Mouse (Mus musculus) midbrain, embryonic 10.5 days (tissue): ENCODE data around the gene Ets1. TPM values are rescaled to one million over a fixed set of nuclear protein-coding genes. Genes with fewer than 3 reads are reported as not detected.

Experiments
- DNase-seq: peaks from one replicate; pipeline ENCODE4 v3.0.0-alpha.2; 2017; ENCODE audit warnings: low spot score
- H3K27ac ChIP-seq: fragments of 300-500 bp; sonication (generic); replicated peaks from 2 replicates; pipeline ENCODE4 v1.5.1; 2016; ENCODE audit warnings: mild to moderate bottlenecking
- H3K27me3 ChIP-seq: fragments of 300-500 bp; sonication (generic); 2 replicates; pipeline ENCODE4 v1.6.1; 2016; ENCODE audit warnings: low read depth, mild to moderate bottlenecking; ENCODE audit not compliant: poor library complexity, severe bottlenecking
- H3K36me3 ChIP-seq: fragments of 300-500 bp; sonication (generic); 2 replicates; pipeline ENCODE4 v1.6.1; 2016; ENCODE audit warnings: mild to moderate bottlenecking, moderate library complexity
- H3K4me1 ChIP-seq: fragments of 300-500 bp; sonication (generic); 2 replicates; pipeline ENCODE4 v1.6.1; 2016
- H3K4me3 ChIP-seq: fragments of 300-500 bp; sonication (generic); 2 replicates; pipeline ENCODE4 v1.5.1; 2016; ENCODE audit warnings: mild to moderate bottlenecking, moderate library complexity
- H3K9me3 ChIP-seq: fragments of 300-500 bp; sonication (generic); replicated peaks from 2 replicates; pipeline ENCODE4 v1.6.1; 2016; ENCODE audit warnings: mild to moderate bottlenecking
- WGBS: fragments of 180-500 bp; shearing (Covaris S2); methylation state at CpG from one replicate; pipeline ENCODE4 v1.1.7; 2016; 5-methylcytosine and 5-hydroxymethylcytosine counted together
- polyA plus RNA-seq: library from polyadenylated mRNA; unstranded; fragments of >200 nt; fragmentation: Nextera tagmentation; extraction: Ambion mirVana; gene quantifications from 2 replicates; pipeline ENCODE4 v1.2.1, GENCODE M21; 2016

Ets1 gene
- polyA plus RNA-seq, 1 experiment from 2014 or later: 25.7 TPM

DNA sequence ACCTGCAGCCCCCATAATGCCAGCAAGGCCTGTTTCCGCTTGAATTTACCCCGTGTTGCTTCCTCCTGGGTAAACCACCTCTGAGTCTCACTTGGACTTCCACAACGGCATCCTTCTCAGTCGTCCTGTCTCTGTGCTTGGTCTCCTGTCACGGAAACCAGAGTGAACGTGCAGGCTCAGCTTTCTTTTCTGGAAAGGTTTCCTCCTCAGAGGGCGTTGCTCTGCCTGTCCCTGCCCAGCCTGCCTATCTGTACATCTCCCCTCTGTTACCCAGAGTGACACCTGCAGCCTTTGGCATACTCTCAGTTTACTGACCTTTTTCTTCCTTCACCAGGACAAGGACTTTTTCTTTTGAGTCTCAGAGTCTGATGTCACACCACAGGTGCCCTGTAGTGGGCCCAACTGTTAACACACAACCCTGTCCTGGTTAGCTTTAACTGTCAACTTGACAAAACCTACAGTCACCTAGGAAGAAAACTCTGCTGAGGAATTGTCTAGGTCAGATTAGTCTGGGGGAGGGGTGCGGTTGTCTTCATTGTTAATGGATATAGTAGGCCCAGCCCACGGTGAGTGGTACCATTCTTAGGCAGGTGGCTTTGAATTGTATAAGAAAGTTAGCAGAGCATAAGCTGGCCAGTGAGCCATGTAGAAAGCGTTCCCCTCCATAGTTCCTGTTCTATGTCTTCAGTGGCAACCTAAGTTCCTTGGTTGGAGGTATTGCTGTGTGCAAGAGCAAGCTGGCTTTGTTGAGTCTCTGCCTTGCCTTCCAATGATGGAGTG, 27.0 kb upstream of the Ets1 start:
- no peak for DNase-seq
- Histone ChIP-seq H3K36me3 (no peaks in the 10 kb centered on the region), H3K9me3 (no peaks in the 10 kb centered on the region), H3K4me3 (no peak overlapping the region), H3K27ac (no peak overlapping the region), H3K4me1 (peaks cover 16% of the 10 kb centered on the region), H3K27me3 (peaks cover 77% of the 10 kb centered on the region)
- WGBS: 86% methylated on average over 10 of the region's 10 CpGs

DNA sequence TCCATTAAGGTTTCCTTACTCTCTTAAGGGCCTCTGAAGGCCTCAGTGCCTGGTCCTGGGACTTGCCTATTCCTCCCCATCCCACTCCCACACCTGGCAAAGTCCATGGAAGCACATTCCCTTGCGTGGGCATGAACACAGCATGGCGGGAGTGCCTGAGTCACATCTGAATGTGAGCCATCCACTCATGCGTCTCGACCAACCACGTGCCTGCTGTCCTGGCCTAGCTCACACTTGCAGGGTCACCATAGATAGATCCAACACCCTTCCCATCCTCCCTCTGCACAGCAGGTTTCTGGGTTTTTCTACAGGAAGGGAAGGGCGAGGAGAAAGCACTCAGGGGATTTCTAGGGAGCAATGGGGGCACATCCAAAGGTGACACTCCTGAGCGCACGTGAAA, 25.8 kb upstream of the Ets1 start:
- WGBS: 83% methylated on average over 8 of the region's 8 CpGs
- DNase-seq: no peak
- H3K27me3 ChIP-seq: peaks cover 78% of the 10 kb centered on the region
- peaks cover 16% of the 10 kb centered on the region for H3K4me1 ChIP-seq
- H3K36me3 ChIP-seq: no peaks in the 10 kb centered on the region
- H3K4me3 ChIP-seq: no peak overlapping the region
- H3K27ac ChIP-seq: no peak overlapping the region
- no peaks in the 10 kb centered on the region for H3K9me3 ChIP-seq

DNA sequence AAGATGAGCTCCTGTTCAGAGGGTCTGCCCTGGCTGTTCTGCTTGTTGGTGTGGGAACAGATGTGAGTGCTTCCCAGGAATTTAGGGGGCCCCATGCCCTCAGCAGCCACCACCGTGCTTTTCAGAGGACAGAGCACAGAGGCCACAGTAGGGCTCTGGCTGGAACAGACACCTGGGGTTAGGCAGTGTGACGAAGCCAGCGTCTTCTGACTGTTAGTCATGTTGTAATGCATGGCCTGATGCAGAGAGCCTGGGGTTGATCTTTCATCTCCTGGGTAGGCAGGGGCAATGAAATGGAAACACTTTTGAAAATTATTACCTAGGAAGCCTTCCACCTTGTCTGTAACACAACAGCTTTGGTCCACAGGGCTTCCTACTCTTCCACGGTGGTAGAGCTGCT, 25.4 kb upstream of the Ets1 start:
- 63% methylated on average over 4 of the region's 4 CpGs for WGBS
- Histone ChIP-seq H3K4me3 (no peak overlapping the region), H3K27me3 (peaks cover 76% of the 10 kb centered on the region), H3K36me3 (no peaks in the 10 kb centered on the region), H3K4me1 (peaks cover 16% of the 10 kb centered on the region), H3K27ac (no peak overlapping the region), H3K9me3 (no peaks in the 10 kb centered on the region)
- no peak for DNase-seq

DNA sequence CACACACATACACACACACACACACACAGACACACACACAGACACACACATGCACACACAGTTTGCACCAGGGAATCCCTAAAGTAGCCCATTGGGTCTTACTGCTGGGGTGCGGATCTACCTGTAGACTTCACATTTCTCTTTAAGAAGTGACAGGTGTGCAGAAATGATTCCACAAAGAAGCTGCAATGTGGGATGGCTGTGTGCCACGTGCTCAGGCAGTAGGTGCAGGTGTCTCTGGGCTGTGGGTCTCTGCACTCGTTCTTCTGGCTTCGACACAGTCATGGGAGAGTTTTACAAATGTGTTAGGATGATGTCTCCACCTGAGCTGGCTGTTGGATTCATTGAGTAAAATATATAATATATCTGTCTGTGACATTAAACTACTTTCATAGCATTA, 24.7 kb upstream of the Ets1 start:
- DNase-seq: no peak
- Histone ChIP-seq H3K4me1 (peaks cover 19% of the 10 kb centered on the region), H3K36me3 (no peaks in the 10 kb centered on the region), H3K27ac (no peak overlapping the region), H3K27me3 (peaks cover 70% of the 10 kb centered on the region), H3K9me3 (no peaks in the 10 kb centered on the region), H3K4me3 (no peak overlapping the region)
- 91% methylated on average over 4 of the region's 4 CpGs for WGBS

DNA sequence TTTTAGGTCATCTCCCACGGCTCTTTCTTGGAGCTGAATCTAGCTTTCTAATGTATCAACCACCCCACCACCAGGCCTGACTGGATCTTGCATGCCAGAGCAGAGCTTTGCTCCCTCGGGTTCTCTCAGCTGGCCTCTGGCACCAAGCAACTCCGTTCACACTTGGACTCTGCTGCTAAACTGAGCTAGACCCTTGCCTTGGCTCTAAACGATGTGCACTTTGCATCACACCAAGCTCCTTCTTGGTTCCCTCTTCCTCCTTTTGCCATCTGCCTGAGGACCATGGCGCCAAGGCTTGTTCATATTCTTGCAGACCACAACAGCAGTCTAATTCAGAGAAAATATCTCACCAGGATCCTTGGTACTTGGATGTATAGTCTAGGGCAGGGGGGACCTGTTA, 23.6 kb upstream of the Ets1 start:
- no peak for DNase-seq
- no peaks in the 10 kb centered on the region for H3K9me3 ChIP-seq
- 85% methylated on average over 5 of the region's 5 CpGs for WGBS

DNA sequence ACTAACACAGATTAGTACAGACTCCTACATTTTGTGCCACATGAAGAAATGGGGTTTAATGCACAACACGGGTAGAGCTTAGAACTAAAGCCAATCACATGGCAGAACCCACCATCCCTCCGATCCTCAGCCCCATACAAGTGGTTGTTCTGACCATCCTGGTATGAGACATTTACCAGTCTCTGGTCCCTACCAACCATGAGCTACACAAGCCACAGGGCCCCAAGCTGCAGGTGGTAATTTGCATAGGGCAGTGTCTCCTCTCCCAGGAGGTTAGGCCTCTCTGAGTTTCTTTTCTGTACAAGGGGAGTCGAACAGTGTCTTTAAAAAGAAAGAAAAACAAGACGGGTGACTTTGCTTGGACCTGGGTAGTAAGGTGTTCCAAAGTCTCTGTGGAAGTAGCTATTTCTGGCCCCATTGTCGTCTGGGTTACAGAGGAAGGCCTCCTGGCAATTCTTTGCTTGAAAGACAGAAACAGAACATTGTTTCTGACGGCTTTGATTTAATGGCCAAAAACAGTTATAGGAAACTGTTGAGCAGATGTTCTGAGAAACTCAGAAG, 23.1 kb upstream of the Ets1 start:
- H3K27me3 ChIP-seq: peaks cover 70% of the 10 kb centered on the region
- no peak for DNase-seq
- 77% methylated on average over 6 of the region's 6 CpGs for WGBS
- H3K9me3 ChIP-seq: no peaks in the 10 kb centered on the region
- H3K36me3 ChIP-seq: no peaks in the 10 kb centered on the region
- no peak overlapping the region for H3K4me3 ChIP-seq
- peaks cover 8% of the 10 kb centered on the region for H3K4me1 ChIP-seq
- H3K27ac ChIP-seq: no peak overlapping the region

More for the DNA sequence above, 23.6 kb upstream of the Ets1 start:
- Histone ChIP-seq H3K36me3 (no peaks in the 10 kb centered on the region), H3K4me1 (peaks cover 12% of the 10 kb centered on the region), H3K27ac (no peak overlapping the region), H3K4me3 (no peak overlapping the region), H3K27me3 (peaks cover 70% of the 10 kb centered on the region)

DNA sequence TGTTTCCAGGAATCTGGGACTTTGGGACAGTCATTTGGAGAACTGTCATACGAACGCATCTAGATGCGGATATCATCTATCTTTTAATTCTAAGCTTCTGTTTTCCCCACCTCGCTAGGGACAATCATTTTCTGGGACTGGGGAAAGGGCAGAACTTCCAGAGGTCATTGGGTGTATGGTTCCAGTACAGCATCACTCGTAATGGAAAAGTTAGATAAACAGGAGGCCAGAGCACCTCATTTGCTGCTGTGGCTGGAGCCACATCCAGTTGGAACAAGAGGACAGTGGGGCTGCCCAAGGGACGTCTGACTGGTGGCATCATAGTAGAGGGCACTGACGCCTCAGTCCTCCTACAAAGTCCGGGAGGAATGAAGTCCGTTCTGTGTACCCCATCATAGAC, 21.8 kb upstream of the Ets1 start:
- Histone ChIP-seq H3K4me3 (no peak overlapping the region), H3K9me3 (no peaks in the 10 kb centered on the region), H3K27me3 (peaks cover 69% of the 10 kb centered on the region), H3K36me3 (no peaks in the 10 kb centered on the region), H3K27ac (no peak overlapping the region), H3K4me1 (peaks cover 8% of the 10 kb centered on the region)
- no peak for DNase-seq
- 91% methylated on average over 9 of the region's 9 CpGs for WGBS

DNA sequence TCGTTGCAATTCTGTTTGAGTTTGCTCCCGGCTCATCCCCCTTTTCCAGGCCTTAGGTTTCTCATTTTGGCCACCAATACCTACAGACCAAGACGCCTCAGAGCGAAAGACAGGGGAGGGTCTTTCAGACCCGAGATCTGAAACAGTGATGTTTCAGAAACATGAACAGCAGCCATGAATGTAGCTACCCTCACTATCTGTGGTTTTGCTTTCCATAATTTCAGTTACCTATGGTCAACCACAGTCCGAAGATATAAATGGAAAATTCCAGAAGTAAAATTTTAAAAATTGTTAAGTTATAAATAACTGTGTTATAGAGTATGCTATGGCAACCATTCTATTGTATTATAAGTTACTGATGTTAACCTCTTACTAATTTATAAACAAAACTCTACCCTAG, 20.6 kb upstream of the Ets1 start:
- DNase-seq: no peak
- peaks cover 81% of the 10 kb centered on the region for H3K27me3 ChIP-seq
- 85% methylated on average over 6 of the region's 6 CpGs for WGBS

DNA sequence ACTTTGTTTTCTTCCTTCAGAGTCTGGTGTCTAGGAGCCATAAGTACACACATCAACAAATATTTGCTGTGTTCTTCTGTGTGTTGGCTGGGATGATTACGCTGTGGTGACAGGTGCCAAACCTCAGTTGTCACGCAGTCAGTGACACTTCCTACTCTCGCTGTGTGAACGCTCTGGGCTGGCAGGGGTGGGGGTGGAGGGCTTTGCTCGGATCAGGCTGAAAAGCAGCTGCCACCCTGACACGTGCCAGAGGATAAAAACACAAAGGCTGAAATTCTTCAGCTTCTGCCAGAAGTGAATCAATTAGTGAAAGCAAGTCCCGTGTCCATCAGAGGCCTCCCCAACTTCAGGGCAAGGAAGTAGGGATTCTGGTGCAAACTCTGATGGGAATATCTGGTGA, 20.0 kb upstream of the Ets1 start:
- WGBS: 22% methylated on average over 7 of the region's 7 CpGs
- peaks cover 83% of the 10 kb centered on the region for H3K27me3 ChIP-seq

More for the DNA sequence above, 20.6 kb upstream of the Ets1 start:
- Histone ChIP-seq H3K9me3 (no peaks in the 10 kb centered on the region), H3K27ac (no peak overlapping the region), H3K4me3 (no peak overlapping the region), H3K4me1 (peaks cover 8% of the 10 kb centered on the region), H3K36me3 (no peaks in the 10 kb centered on the region)

DNA sequence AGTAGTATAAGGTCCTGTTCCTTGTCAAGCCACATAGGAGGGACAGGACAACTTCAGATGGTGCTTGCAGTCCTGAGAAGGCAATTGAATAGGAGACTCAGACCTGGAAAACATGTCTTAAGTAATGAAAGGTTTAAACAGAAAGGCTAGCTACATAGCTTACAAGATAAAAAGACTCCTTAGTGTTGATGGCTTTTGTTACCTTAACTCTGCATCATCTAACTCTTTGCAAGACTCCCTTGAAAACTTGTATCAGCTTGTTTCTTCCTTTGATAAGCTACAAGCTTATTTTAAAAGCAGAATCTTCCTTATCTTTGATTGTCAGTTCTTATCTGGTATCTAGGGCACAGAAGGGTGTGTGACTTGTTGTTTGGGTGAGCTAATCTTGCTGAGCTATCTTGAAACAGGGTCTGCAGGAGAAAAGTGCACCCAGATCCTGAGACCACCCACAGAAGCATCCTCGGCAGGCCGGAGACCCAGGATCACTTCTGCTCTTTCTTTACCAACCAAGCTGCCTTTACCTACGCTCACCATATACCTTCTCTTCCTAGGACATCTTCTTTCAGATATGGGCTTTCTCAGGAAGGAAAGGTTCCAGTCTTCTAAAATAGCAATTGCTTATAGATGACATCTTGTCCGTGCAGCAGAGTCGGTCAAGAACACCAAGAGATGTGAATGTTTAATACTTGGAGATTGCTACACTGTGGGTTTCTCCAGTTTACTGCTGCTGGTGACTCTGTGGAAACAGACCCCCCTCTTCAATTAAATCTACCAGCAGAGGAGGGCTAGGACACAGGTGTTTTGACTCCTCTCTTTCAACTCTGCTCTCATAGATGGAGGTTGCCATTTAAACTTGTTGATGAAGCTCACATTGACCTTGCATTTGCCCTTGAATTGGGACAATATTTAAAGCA, 19.2 kb upstream of the Ets1 start:
- H3K27ac ChIP-seq: no peak overlapping the region
- peaks cover 8% of the 10 kb centered on the region for H3K4me1 ChIP-seq
- H3K9me3 ChIP-seq: no peaks in the 10 kb centered on the region
- no peaks in the 10 kb centered on the region for H3K36me3 ChIP-seq
- WGBS: 95% methylated on average over 5 of the region's 5 CpGs
- peaks cover 78% of the 10 kb centered on the region for H3K27me3 ChIP-seq
- DNase-seq: no peak
- no peak overlapping the region for H3K4me3 ChIP-seq

More for the DNA sequence above, 20.0 kb upstream of the Ets1 start:
- DNase-seq: peak; percentile 51
- H3K36me3 ChIP-seq: no peaks in the 10 kb centered on the region
- H3K27ac ChIP-seq: no peak overlapping the region
- H3K9me3 ChIP-seq: no peaks in the 10 kb centered on the region
- no peak overlapping the region for H3K4me3 ChIP-seq
- H3K4me1 ChIP-seq: peaks cover 8% of the 10 kb centered on the region

DNA sequence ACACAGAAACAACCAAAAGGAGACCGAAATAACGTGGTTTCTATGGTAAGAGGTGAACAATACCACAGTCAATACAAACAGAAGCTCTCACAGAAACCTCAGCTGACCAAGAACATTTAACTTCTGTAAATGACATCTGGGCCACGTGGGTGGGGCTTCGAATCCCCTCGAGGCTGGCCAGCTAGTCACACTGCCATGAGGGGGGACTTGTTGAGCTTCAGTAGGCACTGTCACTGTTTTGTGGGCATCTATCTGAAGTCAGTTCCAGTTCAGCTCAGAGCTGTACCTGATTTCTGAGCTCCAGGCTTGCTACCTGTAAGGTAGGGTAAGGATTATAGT, 18.6 kb upstream of the Ets1 start:
- no peak overlapping the region for H3K27ac ChIP-seq
- H3K9me3 ChIP-seq: no peaks in the 10 kb centered on the region
- WGBS: 82% methylated on average over 5 of the region's 5 CpGs
- no peak overlapping the region for H3K4me3 ChIP-seq
- peaks cover 71% of the 10 kb centered on the region for H3K27me3 ChIP-seq
- peaks cover 8% of the 10 kb centered on the region for H3K4me1 ChIP-seq
- H3K36me3 ChIP-seq: no peaks in the 10 kb centered on the region
- DNase-seq: no peak

DNA sequence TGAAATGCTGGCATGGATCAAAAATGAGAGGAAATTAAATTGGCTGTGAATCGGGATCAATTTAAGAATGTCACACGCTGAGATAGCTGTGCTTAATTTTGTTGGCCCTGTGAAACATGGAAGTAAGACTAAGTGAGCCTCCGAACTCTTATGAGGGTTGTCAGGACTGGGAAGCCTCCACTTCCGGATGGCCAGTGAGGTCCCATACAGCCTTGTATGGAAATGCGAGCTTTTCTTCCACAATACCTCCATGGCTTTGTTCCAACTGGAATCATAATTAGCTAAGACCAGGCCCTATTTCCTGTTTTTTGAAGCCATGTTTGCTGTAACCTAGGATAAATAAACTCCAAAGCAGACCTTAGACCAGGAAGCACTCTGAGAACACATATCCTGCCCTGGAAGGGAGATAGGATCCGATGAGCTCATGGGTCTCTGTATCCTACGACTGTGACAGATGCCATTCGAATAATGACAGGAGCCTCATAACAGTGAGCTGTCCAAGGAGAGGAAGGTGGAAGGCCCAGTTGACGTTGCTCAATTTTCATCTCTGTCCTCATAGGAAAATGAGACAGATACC, 17.4 kb upstream of the Ets1 start:
- H3K4me3 ChIP-seq: no peak overlapping the region
- 83% methylated on average over 9 of the region's 9 CpGs for WGBS
- peaks cover 8% of the 10 kb centered on the region for H3K4me1 ChIP-seq
- H3K27ac ChIP-seq: no peak overlapping the region
- DNase-seq: no peak
- no peaks in the 10 kb centered on the region for H3K9me3 ChIP-seq
- no peaks in the 10 kb centered on the region for H3K36me3 ChIP-seq
- H3K27me3 ChIP-seq: peaks cover 61% of the 10 kb centered on the region
